Mouse (Mus musculus) inflammation-experienced regulatory T-cells, adult 6 months (primary cell): ENCODE data around the gene Zcchc4. TPM values are rescaled to one million over a fixed set of nuclear protein-coding genes. Genes with fewer than 3 reads are reported as not detected.

Source experiments
- ATAC-seq: one replicate; pipeline ENCODE4 v1.8.0; 2017
- polyA plus RNA-seq, 3 experiments: library from polyadenylated mRNA; unstranded; fragments of 100-300 nt; shearing (Covaris generic); gene quantifications; one replicate each; pipeline ENCODE4 v1.2.1; 2017

Gene Zcchc4
- polyA plus RNA-seq, 3 experiments from 2014 or later = 14.8 to 15.4 (median 15.3) TPM

GRCm38 (mm10) chr5:52799274-52799985 lies 24.2 kb downstream of the Zcchc4 start:
- ATAC-seq = no peak

- no peak for ATAC-seq
Measured at GRCm38 (mm10) chr5:52805801-52806200, 30.6 kb downstream of the Zcchc4 start.

- no peak for ATAC-seq
Measured at GRCm38 (mm10) chr5:52806349-52806748, 31.1 kb downstream of the Zcchc4 start.

- ATAC-seq = no peak
Measured at GRCm38 (mm10) chr5:52807030-52807429, 31.8 kb downstream of the Zcchc4 start.

GRCm38 (mm10) chr5:52810446-52810845 lies 35.2 kb downstream of the Zcchc4 start:
- no peak for ATAC-seq

GRCm38 (mm10) chr5:52811056-52811455 lies 35.8 kb downstream of the Zcchc4 start:
- no peak for ATAC-seq

GRCm38 (mm10) chr5:52812456-52812855 lies 37.2 kb downstream of the Zcchc4 start:
- ATAC-seq = no peak

- ATAC-seq = no peak
Measured at GRCm38 (mm10) chr5:52813312-52813711, 38.1 kb downstream of the Zcchc4 start.

GRCm38 (mm10) chr5:52818676-52819075 lies 43.5 kb downstream of the Zcchc4 start:
- ATAC-seq = no peak

- no peak for ATAC-seq
Measured at GRCm38 (mm10) chr5:52821691-52822090, 46.5 kb downstream of the Zcchc4 start.

- ATAC-seq = no peak
Measured at GRCm38 (mm10) chr5:52827923-52828322, 52.7 kb downstream of the Zcchc4 start.

- ATAC-seq = no peak
Measured at GRCm38 (mm10) chr5:52833005-52833404, 57.8 kb downstream of the Zcchc4 start.

GRCm38 (mm10) chr5:52833761-52834274 lies 58.6 kb downstream of the Zcchc4 start, which contains the start of gene Anapc4:
Gene Anapc4, plus strand, starts transcription at chr5:52834012.
- ATAC-seq = peak; percentile 95

- peak; percentile 18 for ATAC-seq
Measured at GRCm38 (mm10) chr5:52834386-52834785, 59.2 kb downstream of the Zcchc4 start.

- no peak for ATAC-seq
Measured at GRCm38 (mm10) chr5:52844319-52844718, 69.1 kb downstream of the Zcchc4 start.

- no peak for ATAC-seq
Measured at GRCm38 (mm10) chr5:52855727-52856126, 80.5 kb downstream of the Zcchc4 start.

- ATAC-seq = no peak
Measured at GRCm38 (mm10) chr5:52864446-52864845, 89.2 kb downstream of the Zcchc4 start.

- peak; percentile 48 for ATAC-seq
Measured at GRCm38 (mm10) chr5:52865825-52866224, 90.6 kb downstream of the Zcchc4 start.

GRCm38 (mm10) chr5:52866361-52867155 lies 91.3 kb downstream of the Zcchc4 start:
- ATAC-seq = no peak

GRCm38 (mm10) chr5:52868918-52869703 lies 93.9 kb downstream of the Zcchc4 start:
- no peak for ATAC-seq

- no peak for ATAC-seq
Measured at GRCm38 (mm10) chr5:52871461-52871860, 96.3 kb downstream of the Zcchc4 start.

- ATAC-seq = no peak
Measured at GRCm38 (mm10) chr5:52871986-52872385, 96.8 kb downstream of the Zcchc4 start.
